Mouse (Mus musculus) heart, embryonic 14.5 days (tissue): ENCODE data around the gene Vmn1r198. TPM values are rescaled to one million over a fixed set of nuclear protein-coding genes. Genes with fewer than 3 reads are reported as not detected.
"Not testable (repeated sequence)": the region's sequence is repeated elsewhere in the genome, so short reads cannot be mapped to it uniquely, and the experiment has no call there.

Experiments used
- ATAC-seq: fragments of 200-750 bp; cut with Nextera tagmentation; 2 replicates; pipeline ENCODE4 v1.8.0; 2017; ENCODE audit warnings: low read depth, moderate TSS enrichment; ENCODE audit not compliant: insufficient number of reproducible peaks, insufficient read depth, low FRiP score
- H3K27ac ChIP-seq, 2 experiments: fragments of 200-500 bp in 1 of 2; fragments of 300-500 bp in 1 of 2; sonication (generic) in 1 of 2; replicated peaks in 1 of 2; 2 replicates each; pipeline ENCODE4 v1.5.1; 2012 to 2014; ENCODE audit warnings: low read depth in 2 of 2, low read length in 2 of 2, control low read depth in 1 of 2, mild to moderate bottlenecking in 1 of 2, mixed read lengths in 1 of 2; ENCODE audit not compliant: control insufficient read depth in 1 of 2, insufficient read depth in 1 of 2
- H3K27me3 ChIP-seq: fragments of 300-500 bp; sonication (generic); 2 replicates; pipeline ENCODE4 v1.6.1; 2014; ENCODE audit warnings: mild to moderate bottlenecking, low read length, control low read depth; ENCODE audit not compliant: control insufficient read depth, insufficient read depth
- H3K36me3 ChIP-seq: fragments of 300-500 bp; sonication (generic); 2 replicates; pipeline ENCODE4 v1.6.1; 2014; ENCODE audit warnings: mild to moderate bottlenecking, control low read depth, low read length, mixed read lengths; ENCODE audit not compliant: control insufficient read depth, insufficient read depth
- H3K4me1 ChIP-seq, 2 experiments: fragments of 200-500 bp in 1 of 2; fragments of 300-500 bp in 1 of 2; sonication (generic) in 1 of 2; 2 replicates each; pipeline ENCODE4 v1.6.1; 2012 to 2014; ENCODE audit warnings: low read length in 2 of 2, control low read depth in 1 of 2, mixed read lengths in 1 of 2; ENCODE audit not compliant: control insufficient read depth in 2 of 2, insufficient read depth in 2 of 2
- H3K4me2 ChIP-seq: fragments of 300-500 bp; sonication (generic); 2 replicates; pipeline ENCODE4 v1.6.1; 2014; ENCODE audit warnings: mild to moderate bottlenecking, low read length
- H3K4me3 ChIP-seq, 2 experiments: fragments of 200-500 bp in 1 of 2; fragments of 300-500 bp in 1 of 2; sonication (generic) in 1 of 2; 2 replicates each; pipeline ENCODE4 v1.5.1; 2012 to 2014; ENCODE audit warnings: low read length in 2 of 2, mild to moderate bottlenecking in 2 of 2, control low read depth in 1 of 2, low read depth in 1 of 2, moderate library complexity in 1 of 2; ENCODE audit not compliant: control insufficient read depth in 1 of 2, insufficient read depth in 1 of 2
- H3K9ac ChIP-seq: fragments of 300-500 bp; sonication (generic); 2 replicates; pipeline ENCODE4 v1.6.1; 2014; ENCODE audit warnings: mild to moderate bottlenecking, low read length
- H3K9me3 ChIP-seq: fragments of 300-500 bp; sonication (generic); 2 replicates; pipeline ENCODE4 v1.6.1; 2016; ENCODE audit warnings: low read length, control low read depth; ENCODE audit not compliant: control insufficient read depth
- WGBS: fragments of 180-500 bp; shearing (Covaris S2); extraction: QIAGEN DNeasy Blood & Tissue Kit; methylation state at CpG from one replicate; pipeline ENCODE4 v1.1.7; 2014; 5-methylcytosine and 5-hydroxymethylcytosine counted together
- polyA plus RNA-seq: library from polyadenylated mRNA; unstranded; fragments of >200 nt; fragmentation: Nextera tagmentation; extraction: Ambion mirVana; gene quantifications from 2 replicates; pipeline ENCODE4 v1.2.1, GENCODE M21; 2014

Gene Vmn1r198
- polyA plus RNA-seq, 1 experiment from 2014 or later, result not detected

DNA sequence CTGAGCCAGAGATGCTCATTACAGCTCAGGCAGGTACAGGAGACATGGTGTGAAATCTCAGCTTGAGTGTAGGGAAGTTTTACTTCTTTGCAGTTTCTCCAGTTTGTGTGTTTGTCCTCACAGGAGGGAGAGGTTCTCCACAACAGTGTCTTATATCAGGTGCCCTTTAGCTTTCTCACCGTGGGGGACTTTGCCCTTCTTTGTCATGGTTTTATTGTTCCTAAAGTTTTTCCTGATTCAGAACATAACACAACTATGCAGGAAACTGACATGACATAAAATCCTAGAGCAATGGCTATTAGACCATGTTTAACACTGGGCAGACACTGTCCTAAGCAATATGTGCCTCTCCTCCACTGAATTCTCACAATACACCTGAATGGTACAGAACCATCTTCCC lies 649 bp downstream of the Vmn1r198 start:
- 67% methylated on average over 1 of the region's 1 CpGs for WGBS
- ATAC-seq, result no peak

DNA sequence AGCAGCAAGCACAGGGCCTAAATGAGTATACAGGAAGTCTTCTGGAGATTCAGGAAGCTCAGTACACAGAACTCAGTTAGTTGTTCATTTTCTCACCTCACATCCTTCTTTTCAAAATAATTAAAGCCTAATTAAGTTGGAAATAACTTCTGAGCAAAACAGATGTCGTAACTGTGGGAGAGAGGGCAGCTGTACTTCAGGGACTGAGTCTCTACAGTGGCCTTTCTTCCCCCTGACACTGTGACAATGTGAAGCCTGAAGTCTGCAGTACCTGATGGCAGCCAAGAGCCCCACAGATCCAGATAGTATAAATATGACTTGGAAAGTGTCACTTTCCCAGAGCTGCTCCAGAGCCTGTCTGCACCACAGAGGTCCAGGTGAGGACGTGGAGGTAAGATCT lies 29.4 kb downstream of the Vmn1r198 start, which contains the start of gene Vmn1r199:
Gene Vmn1r199 (plus strand): TSS at position 301 of the 400 bp plus-strand sequence.
- Histone ChIP-seq H3K4me2 (no peak within 1 kb of the TSS), H3K36me3 (no peaks in the 10 kb centered on the region), H3K9me3 (no peaks in the 10 kb centered on the region), H3K27me3 (no peaks in the 10 kb centered on the region), H3K27ac (no peak within 1 kb of the TSS; a peak in 1 of 4 replicates), H3K9ac (no peak within 1 kb of the TSS), H3K4me1 (no peaks in the 10 kb centered on the region), H3K4me3 (no peak within 1 kb of the TSS)
- no peak for ATAC-seq
- WGBS, result 73% methylated on average over 2 of the region's 2 CpGs

More for the DNA sequence above, 649 bp downstream of the Vmn1r198 start:
- Histone ChIP-seq H3K27me3 (no peaks in the 10 kb centered on the region), H3K9ac (no peak overlapping the region), H3K36me3 (no peaks in the 10 kb centered on the region), H3K27ac (no peak overlapping the region), H3K4me1 (no peaks in the 10 kb centered on the region), H3K4me3 (no peak overlapping the region), H3K4me2 (no peak overlapping the region), H3K9me3 (no peaks in the 10 kb centered on the region)

DNA sequence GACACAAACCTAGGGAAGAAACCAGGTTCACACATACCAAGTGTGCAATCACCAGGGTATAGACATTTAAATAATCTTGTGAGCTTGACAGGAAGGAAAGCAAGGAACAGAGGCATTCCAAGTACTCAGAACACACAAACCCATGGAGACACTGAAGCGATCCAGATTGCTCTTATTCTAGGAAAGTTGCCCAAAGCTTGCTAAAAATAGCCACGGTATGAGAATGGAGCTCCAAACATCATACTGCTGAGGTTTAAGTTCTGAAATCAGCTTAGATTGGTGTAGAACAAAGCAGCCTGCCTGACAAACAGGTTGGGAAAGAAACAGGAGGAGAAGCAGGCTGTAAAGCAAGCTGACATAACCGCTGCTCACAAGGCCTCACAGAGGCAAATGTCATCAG lies 31.0 kb downstream of the Vmn1r198 start:
- H3K36me3 ChIP-seq, H3K9ac ChIP-seq, H3K4me1 ChIP-seq, H3K4me3 ChIP-seq, H3K27me3 ChIP-seq, ATAC-seq, H3K9me3 ChIP-seq, H3K4me2 ChIP-seq: not testable (repeated sequence)
- 27% methylated on average over 3 of the region's 3 CpGs for WGBS
- H3K27ac ChIP-seq, result peak overlapping the region; percentile 48 to 51; a peak in 2 of 4 replicates

DNA sequence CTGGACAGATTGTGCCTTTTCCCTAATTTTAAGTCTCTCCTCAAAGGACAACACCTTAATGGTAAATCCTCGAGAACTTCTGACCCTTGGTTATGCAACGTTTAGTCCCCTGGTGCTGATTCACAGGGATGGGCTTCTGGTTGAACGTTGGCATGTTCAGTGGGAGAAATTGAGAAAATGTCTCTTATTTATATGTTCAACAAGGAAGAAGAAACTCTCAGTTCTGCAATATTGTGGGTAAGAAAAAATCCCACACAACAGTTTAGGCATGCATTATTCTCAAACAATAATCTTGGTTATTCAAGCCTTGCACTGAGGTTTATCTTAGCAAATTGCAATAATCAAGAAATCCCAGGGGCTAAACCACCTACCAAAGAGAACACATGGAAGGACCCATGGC lies 33.2 kb downstream of the Vmn1r198 start:
- no peak overlapping the region for H3K9ac ChIP-seq
- no peaks in the 10 kb centered on the region for H3K36me3 ChIP-seq
- 72% methylated on average over 3 of the region's 3 CpGs for WGBS
- no peak for ATAC-seq
- no peaks in the 10 kb centered on the region for H3K4me1 ChIP-seq
- H3K9me3 ChIP-seq, result no peaks in the 10 kb centered on the region
- H3K27ac ChIP-seq, result no peak overlapping the region
- H3K4me2 ChIP-seq, result no peak overlapping the region
- H3K4me3 ChIP-seq, result no peak overlapping the region
- H3K27me3 ChIP-seq, result no peaks in the 10 kb centered on the region

DNA sequence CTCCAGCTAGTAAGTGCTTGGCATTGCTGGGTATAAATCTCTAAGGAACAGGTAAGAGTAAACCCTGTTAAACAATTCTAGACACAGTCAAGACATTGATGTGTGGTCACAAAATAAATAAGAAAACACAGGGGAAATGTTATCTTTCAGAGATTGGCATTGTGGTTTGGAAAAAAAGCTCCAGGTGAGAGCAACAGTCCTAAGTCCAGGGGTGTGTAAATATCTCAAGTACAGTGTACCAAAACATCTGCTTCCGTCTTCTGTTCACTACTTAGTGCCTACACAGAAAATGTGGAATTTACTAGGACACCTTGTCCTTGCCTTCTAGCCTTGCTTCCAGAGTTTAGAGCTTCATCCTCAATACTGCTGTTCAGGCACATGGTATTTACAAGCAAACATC lies 36.9 kb downstream of the Vmn1r198 start:
- Histone ChIP-seq H3K9ac (no peak overlapping the region), H3K4me1 (no peaks in the 10 kb centered on the region), H3K27me3 (no peaks in the 10 kb centered on the region), H3K9me3 (no peaks in the 10 kb centered on the region), H3K4me3 (no peak overlapping the region), H3K27ac (no peak overlapping the region), H3K4me2 (no peak overlapping the region), H3K36me3 (no peaks in the 10 kb centered on the region)
- 67% methylated on average over 1 of the region's 1 CpGs for WGBS
- no peak for ATAC-seq

DNA sequence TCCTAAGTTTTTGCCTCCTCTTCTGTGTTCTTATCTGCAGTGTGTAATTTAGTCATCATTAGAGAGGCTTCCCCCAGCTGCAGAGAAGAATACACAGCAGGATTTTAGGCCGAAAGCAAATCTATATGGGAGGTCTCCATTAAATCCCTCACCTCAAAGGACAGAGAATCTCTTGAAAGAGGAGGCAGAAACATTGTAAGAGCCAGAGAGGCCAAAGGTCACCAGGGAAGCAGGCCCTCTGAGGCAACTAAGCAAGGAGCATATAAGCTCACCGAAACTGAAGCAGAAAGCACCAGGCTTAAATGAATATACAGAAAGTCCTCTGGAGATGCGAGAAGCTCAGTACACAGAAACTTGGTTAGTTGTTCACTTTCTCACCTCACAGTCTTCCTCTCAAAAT lies 39.9 kb downstream of the Vmn1r198 start, which contains the start of gene Vmn1r200:
Gene Vmn1r200 (plus strand): TSS at position 301 of the 400 bp plus-strand sequence.
- no peak within 1 kb of the TSS for H3K27ac ChIP-seq
- H3K27me3 ChIP-seq, result no peaks in the 10 kb centered on the region
- ATAC-seq, result no peak
- no peaks in the 10 kb centered on the region for H3K36me3 ChIP-seq
- H3K4me1 ChIP-seq, result no peaks in the 10 kb centered on the region
- no peak within 1 kb of the TSS for H3K9ac ChIP-seq
- H3K4me3 ChIP-seq, result no peak within 1 kb of the TSS
- no peak within 1 kb of the TSS for H3K4me2 ChIP-seq
- 69% methylated on average over 3 of the region's 3 CpGs for WGBS
- H3K9me3 ChIP-seq, result no peaks in the 10 kb centered on the region

DNA sequence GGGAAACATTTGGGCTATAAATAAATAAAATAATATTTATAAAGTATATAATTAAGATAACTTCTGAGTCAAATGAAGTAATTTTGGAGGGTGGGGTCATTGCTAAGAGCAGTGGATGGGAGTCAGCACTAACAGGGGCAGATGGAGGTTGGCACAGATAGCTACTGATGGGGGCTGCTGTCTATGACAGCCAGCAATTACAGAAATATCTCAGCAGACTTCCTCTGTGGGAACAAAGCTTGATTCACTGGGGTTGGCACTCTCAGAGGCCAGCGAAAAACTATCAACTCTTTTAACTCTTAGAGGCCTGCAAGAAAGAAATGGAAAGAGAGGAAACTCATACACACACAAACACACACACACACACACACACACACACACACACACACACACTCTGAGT lies 52.8 kb downstream of the Vmn1r198 start:
- H3K4me3 ChIP-seq, result no peak overlapping the region

More for the DNA sequence above, 52.8 kb downstream of the Vmn1r198 start:
- Histone ChIP-seq H3K27ac (no peak overlapping the region), H3K27me3 (no peaks in the 10 kb centered on the region), H3K9me3 (peaks cover 11% of the 10 kb centered on the region; the same call in 1 of the 2 replicates), H3K4me2 (no peak overlapping the region), H3K36me3 (no peaks in the 10 kb centered on the region), H3K9ac (no peak overlapping the region), H3K4me1 (no peaks in the 10 kb centered on the region)
- no peak for ATAC-seq
- 50% methylated on average over 1 of the region's 1 CpGs for WGBS
